Mouse (Mus musculus) CD4-positive, CD25-positive, alpha-beta regulatory T cell, adult 2 months (primary cell): ENCODE results near the gene Syt13.
A peak's percentile ranks its signal among the peaks of the same experiment; 100 is the strongest.

Experiments
- DNase-seq: peaks from one replicate; pipeline ENCODE4 v3.0.0-alpha.2; 2012; ENCODE audit warnings: low read depth, low spot score

Syt13 gene

GRCm38 (mm10) chr2:92924677-92925259 lies 9.9 kb downstream of the Syt13 start:
- DNase-seq: no peak

- DNase-seq: no peak
Observed at GRCm38 (mm10) chr2:92929696-92930095, 14.8 kb downstream of the Syt13 start.

GRCm38 (mm10) chr2:92931061-92931460 lies 16.2 kb downstream of the Syt13 start:
- no peak for DNase-seq

GRCm38 (mm10) chr2:92933379-92933778 lies 18.5 kb downstream of the Syt13 start:
- DNase-seq: no peak

- DNase-seq: no peak
Observed at GRCm38 (mm10) chr2:92934312-92934982, 19.5 kb downstream of the Syt13 start.

- no peak for DNase-seq
Observed at GRCm38 (mm10) chr2:92935483-92935882, 20.6 kb downstream of the Syt13 start.

- DNase-seq: no peak
Observed at GRCm38 (mm10) chr2:92938063-92938462, 23.2 kb downstream of the Syt13 start.

GRCm38 (mm10) chr2:92938827-92939226 lies 23.9 kb downstream of the Syt13 start:
- DNase-seq: no peak

- no peak for DNase-seq
Observed at GRCm38 (mm10) chr2:92940963-92941362, 26.1 kb downstream of the Syt13 start.

- no peak for DNase-seq
Observed at GRCm38 (mm10) chr2:92941463-92941862, 26.6 kb downstream of the Syt13 start.

GRCm38 (mm10) chr2:92943406-92943805 lies 28.5 kb downstream of the Syt13 start:
- DNase-seq: no peak

GRCm38 (mm10) chr2:92944356-92944755 lies 29.5 kb downstream of the Syt13 start:
- DNase-seq: no peak

- no peak for DNase-seq
Observed at GRCm38 (mm10) chr2:92945125-92945746, 30.3 kb downstream of the Syt13 start.

- peak; percentile 55 for DNase-seq
Observed at GRCm38 (mm10) chr2:92945824-92946598, 31.1 kb downstream of the Syt13 start.

GRCm38 (mm10) chr2:92947981-92948698 lies 33.2 kb downstream of the Syt13 start:
- DNase-seq: peak; percentile 50

- no peak for DNase-seq
Observed at GRCm38 (mm10) chr2:92948699-92949300, 33.9 kb downstream of the Syt13 start.

- no peak for DNase-seq
Observed at GRCm38 (mm10) chr2:92949518-92949917, 34.6 kb downstream of the Syt13 start.

- DNase-seq: no peak
Observed at GRCm38 (mm10) chr2:92953450-92953849, 38.6 kb downstream of the Syt13 start.

GRCm38 (mm10) chr2:92954404-92955114 lies 39.7 kb downstream of the Syt13 start:
- peak; percentile 74 for DNase-seq

GRCm38 (mm10) chr2:92956943-92957342 lies 42.0 kb downstream of the Syt13 start:
- no peak for DNase-seq

- no peak for DNase-seq
Observed at GRCm38 (mm10) chr2:92958640-92959039, 43.7 kb downstream of the Syt13 start.
